Mouse (Mus musculus) testis, adult 2 months (tissue): ENCODE data around the gene Ntn1.

ENCODE experiments used
- CTCF ChIP-seq: fragments of 200-500 bp; IDR thresholded peaks from 2 replicates; pipeline ENCODE4 v1.5.1; 2012; ENCODE audit warnings: low read depth, mild to moderate bottlenecking, inconsistent platforms, low read length, moderate library complexity; ENCODE audit not compliant: control insufficient read depth, insufficient read depth, insufficient replicate concordance
- POLR2A ChIP-seq: fragments of 200-500 bp; IDR thresholded peaks from 2 replicates; pipeline ENCODE4 v1.6.1; 2012; ENCODE audit warnings: low read depth, mild to moderate bottlenecking, inconsistent platforms, low read length, moderate library complexity; ENCODE audit not compliant: control insufficient read depth

GRCm38 (mm10) chr11:68381833-68382232 is 18.8 kb downstream of the Ntn1 start:
- no peak for TF ChIP-seq POLR2A
- no peak for TF ChIP-seq CTCF
